Mouse (Mus musculus): Measurements from ENCODE around the gene Prkca.

The Prkca gene

DNA sequence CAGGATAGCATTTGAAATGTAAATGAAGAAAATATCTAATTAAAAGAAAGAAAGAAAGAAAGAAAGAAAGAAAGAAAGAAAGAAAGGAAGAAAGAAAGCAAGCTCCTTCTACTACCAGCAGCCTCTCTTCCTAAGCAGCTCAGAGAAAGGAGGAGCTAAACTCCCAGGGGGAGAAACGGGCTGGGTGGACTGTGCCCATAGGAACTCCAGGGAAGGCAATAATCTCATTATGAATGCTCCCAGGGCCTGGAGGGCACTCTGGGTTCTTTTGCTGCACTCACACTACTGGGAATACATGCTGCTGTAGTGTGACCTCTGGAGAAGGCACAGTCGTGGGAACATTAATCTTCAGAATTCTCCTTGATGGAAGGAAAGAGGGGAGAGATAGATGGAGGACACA is 107.5 kb downstream of the Prkca start:
- no peak for DNase-seq (ENCODE audit: low spot score in 2 of 2)

DNA sequence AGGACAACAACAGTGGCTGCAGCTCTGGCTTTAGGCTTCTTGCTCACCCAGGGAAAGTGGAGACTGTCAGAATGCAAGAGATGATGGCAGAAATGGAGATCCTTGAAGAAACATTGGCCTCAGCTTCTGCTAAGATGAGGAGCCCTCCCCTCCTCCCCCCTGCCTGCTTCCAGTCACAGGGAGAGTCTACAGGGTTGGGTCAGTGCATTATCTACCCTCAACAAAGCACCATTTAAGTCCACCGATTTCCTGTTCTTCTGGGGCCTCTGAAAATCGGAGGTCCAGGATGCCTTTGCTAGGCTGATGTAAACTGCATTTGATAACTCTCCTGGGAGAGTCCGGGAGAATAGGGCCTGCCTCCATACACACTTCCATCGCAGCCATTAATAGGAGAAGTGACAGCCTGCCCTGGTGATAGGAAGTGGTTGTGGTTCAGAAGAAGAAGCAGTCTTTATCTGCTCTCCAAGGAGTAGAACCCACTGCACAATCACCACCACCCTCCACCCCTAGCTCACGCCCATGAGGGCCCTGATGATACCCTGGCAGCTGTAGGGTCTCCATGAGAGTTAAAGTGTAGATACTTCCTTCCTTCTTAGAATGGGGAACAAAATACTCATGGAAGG is 108.5 kb downstream of the Prkca start:
- no peak for DNase-seq (ENCODE audit: low spot score in 2 of 2)

DNA sequence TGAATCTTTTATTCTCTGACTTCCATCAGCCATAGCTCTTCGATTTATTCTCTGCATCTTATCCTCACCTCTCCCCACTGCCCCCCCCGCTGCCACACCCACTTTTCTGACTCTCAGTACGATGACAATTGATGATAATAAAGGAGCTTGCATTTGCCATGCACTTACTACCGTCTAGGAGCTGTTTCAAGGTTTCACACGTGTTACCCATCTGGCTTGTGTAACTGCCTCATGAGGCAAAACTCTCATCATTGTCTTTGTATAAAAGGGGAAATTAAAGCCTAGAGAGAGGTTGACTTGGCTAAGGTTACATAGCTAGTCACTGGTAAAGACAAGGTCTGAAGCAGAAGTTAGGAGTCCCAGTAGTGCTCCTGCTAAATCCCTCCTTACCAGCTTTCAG is 110.7 kb downstream of the Prkca start:
- no peak for DNase-seq (ENCODE audit: low spot score in 2 of 2)

DNA sequence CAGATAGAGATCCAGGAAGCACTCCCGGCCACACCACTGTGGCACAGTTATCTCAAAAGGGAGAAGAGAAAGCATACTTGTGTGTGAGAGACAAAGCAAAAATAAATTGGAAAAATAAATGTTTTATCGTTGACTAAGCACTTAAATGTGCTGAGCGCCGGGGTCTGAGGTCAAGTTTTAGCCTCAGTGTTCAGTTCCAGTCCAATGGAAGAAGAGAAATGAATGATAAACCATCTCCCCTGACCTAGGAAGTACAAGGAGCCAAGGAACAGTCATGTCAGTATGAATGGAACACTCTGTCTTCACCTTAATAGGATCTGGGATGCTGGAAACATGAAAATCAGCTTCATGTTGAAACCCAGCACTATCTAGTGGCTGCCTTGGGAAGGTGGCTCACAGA is 113.6 kb downstream of the Prkca start:
- DNase-seq (ENCODE audit: low spot score in 2 of 2): no peak

DNA sequence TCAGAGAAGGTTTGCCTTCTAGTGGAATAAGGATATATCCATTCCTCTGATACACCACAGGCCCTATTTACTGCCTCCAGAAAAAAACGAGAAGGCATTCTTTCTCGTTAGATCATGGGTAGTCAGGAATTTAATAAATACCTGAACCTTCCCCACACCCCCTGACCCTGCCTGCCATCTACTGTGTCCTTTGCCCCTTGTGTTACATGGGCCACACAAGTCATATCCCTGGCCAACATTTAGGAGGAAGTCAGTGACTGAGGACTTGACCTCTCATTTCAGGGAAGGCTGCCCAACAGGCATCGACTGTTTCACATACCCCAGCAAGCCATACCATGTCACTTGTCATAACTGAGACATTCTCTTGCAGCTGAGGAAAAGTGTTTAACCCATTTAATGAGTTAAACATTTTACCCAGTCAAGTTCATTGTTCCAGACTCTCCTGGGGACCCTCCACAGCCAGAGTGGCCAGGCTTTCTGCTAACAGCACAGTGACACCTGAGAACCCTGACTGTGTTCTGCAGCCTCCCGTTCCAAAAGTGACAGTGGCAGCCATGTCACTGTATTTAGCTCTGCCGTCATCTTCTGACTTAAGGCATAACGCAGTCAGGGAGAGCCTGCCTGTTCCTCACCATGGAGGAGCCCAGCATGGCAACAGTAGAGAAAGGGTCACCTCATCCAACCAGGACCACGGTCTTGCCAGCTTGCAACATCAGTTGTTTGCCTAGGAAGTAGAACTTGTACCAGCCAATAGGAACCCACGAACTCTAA is 114.4 kb downstream of the Prkca start:
- DNase-seq (ENCODE audit: low spot score in 2 of 2): no peak

DNA sequence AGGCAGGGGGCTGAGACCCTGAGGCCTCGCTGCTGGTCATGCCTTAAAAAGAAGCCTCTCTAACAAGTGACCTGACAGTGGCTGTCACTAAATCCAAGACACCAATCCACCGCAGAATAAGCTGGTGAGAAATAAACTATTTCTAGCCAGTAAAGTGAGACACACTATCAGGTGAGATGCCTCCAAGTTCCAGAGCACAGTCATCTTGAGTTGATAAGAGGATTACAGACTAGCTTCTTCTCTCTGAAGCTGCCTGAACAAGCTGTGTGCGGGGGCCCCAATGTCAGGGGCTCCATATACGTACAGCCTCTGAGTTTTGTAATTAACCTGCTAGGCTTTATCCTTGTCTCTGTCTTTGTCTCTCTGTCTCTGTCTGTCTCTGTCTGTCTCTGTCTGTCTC is 115.2 kb downstream of the Prkca start:
- DNase-seq (ENCODE audit: low spot score in 2 of 2): no peak

DNA sequence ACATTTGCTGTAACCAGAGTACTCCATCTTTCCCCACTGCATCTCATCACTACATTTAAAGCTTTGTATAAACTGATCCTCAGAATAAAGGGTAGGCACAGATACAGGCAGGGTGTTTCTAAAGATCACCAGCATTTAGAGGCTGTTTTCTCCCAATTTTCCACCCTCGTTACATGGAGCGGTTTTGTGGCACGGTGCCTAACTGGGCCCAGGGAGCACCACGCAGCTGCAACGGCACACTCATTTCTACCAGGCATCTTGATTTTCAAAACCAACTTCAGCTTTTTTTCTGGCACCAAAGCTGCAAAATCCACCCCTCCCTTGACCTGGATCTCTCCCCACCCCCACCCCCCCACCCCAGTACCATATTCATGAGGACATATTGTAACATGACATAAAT is 117.5 kb downstream of the Prkca start:
- DNase-seq (ENCODE audit: low spot score in 2 of 2): peak in 1 of 2 experiments; percentile 47

DNA sequence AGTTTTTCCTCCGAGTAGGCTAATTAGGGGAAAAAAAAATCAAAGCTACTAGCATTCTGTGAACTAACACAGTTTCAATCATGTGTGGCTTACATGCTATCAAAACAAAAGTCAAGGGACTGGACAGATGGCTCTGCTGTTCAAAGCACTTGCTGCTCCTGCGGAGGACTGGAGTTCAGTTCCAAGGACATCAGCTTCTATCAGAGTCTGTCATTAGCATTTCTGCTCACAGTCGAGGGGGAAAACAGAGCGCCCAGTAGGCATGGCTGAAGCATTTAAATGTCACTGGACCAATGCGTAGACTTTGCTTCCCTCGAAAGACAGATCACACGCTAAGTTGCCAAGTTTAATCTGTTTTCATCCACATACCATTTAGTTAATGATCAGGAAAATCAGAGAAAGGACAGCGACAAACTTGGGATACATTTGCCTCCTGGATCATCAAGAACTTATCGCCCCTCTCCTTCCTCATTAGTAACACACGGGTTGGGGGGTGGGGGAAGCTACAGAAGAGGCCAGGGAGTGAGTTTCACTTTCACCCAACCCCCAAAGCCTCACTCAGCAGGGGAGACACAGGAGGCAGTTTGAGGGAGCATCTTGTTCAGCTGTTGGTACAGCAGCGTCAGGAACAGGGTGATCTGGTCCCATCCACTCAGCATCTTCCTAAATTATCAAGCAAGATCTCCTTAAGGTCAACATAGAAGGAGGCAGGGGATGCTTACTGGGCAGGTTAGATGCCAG is 119.3 kb downstream of the Prkca start:
- no peak for DNase-seq (ENCODE audit: low spot score in 2 of 2)

DNA sequence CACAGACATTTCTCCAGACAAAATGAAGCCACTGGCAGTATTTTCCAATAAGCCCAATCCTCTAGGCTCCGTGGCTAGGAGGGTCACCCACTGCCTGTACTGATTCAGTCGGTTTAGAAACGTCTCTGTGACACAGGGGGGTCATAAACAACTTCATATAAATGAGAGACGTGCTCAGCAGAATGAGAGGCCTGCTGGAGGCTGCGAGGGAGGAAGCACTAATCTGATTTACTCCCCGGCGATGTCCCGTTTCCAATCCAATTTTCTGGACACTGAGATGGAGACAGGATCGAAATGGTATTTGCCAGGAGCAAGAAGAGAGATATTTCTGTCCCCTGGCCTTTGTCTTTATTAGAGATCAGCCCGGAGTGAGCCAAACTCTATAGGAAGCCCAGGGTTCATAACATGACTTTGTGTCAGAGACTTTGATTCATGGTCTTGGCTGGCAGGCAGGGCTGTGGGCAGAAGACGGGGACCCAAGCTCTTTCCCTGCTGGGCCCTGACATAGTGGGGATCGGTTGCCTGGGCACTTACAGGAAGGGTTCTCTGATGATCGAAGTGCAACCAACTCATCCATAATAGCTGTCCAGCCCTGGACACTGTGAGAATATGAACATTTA is 120.0 kb downstream of the Prkca start:
- no peak for DNase-seq (ENCODE audit: low spot score in 2 of 2)

DNA sequence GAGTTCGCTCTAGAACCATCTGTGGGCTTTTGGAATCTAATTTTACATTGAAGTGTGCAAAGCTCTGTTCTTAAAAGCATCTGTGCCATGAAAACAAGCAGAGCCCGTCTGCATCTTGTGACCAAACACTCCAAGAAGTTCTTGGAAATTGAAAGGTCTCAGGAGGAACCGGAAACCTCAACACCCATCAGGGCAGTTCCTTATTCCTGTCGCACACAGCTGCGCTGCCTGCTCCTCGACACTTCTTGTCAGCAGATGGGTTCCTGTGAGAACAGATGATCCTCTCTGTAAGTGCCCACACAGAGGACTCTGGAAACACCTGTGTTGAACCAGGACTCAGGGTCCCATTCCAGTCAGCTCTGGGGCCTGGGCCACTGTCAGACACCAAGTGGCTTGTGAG is 120.6 kb downstream of the Prkca start:
- DNase-seq (ENCODE audit: low spot score in 2 of 2): peak; percentile 56 to 77

DNA sequence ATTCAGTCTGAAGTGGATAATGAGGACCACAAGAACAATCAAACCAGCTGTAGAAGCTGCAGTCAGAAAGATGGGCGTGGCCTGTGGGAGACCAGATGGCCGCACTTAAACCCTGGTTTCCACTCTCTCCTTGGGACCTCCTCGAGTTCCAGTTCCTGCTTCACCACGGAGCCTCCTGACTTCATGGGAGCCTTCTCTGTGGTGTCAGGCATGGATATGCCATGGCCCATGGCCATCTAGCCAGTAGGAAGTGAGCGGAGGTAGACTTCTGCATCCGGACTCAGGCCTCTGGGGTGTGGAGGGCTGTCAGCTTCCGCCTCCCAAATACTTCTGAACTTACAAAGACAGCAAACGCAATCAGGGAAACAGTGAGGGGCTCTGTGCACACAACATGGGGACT is 121.1 kb downstream of the Prkca start:
- DNase-seq (ENCODE audit: low spot score in 2 of 2): peak; percentile 49 to 72

DNA sequence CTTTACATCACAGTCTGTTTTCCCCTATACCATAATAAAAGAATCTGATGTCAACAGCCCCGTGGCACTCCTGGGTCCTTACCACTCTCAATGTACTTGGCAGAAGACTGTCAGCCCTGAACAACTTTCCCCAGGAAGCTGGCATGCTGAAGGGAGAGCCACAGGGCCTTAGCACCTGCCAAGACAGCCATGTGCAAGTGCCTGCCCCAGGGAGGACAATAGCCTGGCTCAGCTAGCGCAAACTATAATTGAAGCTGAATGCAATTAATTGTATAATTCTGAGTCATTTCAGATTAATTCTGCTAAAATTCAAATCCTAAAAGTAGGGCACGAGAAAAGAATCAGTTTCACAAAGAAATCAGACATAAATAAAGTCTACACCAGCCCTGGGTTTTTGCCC is 121.7 kb downstream of the Prkca start:
- no peak for DNase-seq (ENCODE audit: low spot score in 2 of 2)

DNA sequence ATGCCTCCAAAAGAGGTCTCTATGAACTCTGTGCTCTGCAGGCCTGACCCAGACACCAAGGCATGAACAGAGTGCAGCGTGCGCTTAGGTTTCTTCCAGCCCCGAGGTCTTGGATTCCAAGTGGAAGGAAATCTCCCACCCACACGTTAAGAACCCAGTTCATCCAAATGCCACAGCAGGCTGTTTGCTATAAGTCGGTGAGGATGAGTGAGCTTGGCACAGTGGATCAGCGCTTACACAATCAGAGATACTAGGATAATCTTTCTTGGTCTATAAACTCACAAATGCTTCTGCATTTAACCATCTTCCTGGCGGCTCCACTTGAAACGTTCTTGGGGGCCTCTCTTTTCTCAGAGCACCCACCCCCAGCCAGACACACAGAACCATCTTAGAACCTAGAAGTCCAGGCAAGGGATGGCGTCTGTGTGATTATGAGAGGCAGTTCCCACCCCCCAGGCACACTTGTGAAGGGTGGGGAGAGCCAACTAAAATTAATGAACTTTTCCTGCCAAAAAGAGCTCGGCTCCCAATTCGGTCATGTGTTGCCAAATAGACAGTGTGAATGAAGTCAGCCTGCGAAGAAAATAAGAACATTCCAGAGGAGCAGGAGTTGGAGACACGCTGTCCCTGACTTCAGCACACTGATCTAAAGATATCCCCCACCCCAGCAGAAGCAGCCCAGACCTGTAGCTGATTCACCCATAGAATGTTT is 122.4 kb downstream of the Prkca start:
- peak; percentile 65 to 73 for DNase-seq (ENCODE audit: low spot score in 2 of 2)

DNA sequence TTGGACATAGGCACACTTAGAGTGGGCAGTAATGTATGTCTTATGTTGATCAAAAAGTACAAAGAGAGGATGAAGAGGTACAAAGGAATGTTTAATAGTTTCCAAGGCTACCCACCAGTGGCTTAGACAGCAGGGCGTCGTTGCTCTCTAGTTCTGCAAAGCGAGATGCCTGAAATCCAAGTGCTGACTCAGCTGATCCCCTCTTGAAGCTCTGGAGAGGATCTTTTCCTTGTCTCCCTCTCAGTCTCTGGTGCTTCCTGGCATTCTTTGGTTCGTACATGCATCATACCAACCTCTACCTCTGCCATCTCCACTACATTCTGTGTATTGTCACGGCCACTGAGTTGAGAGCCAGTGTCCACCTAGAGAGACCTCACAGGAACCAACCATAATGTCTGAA is 123.1 kb downstream of the Prkca start:
- no peak for DNase-seq (ENCODE audit: low spot score in 2 of 2)

DNA sequence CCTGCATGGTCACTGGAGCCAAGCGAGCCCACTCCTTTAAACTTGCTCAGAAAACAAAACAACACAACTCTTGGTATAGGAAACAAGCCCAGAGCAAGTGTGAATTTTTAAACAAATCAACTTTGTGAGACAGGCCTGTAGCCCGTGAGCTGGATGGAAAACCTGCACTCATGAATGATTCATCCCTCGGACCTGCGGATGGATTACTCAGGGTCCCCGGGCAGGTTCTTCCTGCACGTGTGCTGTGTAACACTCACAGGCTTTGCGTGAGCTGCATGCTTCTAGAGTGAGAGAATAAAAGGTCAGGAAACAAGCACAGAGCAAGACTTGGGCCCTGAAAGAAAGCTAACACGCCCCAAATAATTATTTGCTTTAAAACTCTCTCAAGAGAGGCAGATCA is 126.7 kb downstream of the Prkca start:
- no peak for DNase-seq (ENCODE audit: low spot score in 2 of 2)

DNA sequence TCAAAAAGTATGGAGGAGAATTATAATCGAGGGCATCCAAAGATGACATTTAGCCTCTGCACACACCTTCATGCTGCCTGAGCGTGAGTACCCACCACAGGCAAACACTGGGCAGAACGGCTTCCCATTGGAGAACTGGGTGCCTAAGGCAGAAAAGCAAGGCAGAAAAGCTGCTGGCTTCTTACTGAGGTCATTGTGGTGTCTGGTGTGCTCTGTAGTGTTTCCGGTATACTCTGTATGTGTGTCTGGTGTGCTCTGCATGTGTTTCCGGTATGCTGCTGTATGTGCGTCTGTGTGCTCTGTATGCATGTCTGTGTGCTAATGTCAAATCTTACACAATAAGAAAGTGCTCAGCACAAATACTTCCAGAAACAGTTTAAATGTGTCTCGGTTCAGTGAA is 127.7 kb downstream of the Prkca start:
- DNase-seq (ENCODE audit: low spot score in 2 of 2): no peak

DNA sequence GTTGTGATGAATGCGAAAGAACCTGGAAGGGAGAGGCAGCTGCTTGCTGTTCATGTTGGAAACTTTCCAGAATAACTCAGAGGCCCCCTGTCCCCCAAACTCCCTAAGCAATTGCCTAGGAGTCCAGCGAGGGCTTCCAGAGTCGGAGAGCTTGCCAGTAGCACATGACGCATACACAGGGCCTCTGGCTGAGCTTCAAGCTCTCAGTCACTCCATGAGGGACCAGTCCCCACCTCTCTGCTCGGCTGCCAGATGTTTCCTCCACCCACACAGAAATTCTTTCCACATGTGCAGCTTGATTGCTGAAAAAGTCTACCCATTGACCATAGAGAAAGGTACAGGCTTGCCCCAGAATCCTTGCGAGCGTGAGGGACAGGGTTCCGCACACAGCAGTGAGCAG is 128.3 kb downstream of the Prkca start:
- no peak for DNase-seq (ENCODE audit: low spot score in 2 of 2)

DNA sequence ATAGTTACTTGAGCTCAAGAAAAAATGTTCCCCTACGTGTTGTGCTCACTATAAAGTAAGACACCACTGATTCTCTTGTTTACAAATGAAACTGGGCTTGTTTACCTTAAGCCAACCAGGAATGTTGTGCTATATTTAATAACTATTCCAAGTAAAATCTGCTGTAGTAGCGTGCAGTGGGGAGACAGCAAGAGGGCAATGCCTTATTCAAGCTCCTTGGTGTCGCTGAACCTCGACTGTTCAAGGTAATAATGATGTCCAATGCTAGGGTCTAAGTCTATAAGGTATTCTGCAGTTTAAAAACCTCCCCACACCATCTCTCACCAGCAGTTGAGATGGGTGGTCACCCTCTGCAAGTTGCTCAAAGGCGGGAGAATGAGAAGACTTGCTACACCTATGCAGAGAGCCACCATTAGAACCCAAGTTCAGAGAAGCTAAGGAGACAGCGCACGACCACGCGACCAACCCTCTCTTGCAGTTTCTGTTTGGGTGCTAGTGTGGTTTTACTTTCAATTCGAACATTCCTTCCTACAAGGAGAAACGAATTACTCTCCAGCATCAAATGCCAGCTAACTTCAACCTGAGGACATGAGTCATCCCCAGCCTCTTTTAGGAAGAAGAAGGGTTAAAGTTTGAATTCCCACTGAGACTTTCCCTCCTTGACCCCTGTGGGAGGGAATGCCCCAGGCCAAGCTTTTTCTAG is 129.1 kb downstream of the Prkca start:
- DNase-seq (ENCODE audit: low spot score in 2 of 2): no peak

DNA sequence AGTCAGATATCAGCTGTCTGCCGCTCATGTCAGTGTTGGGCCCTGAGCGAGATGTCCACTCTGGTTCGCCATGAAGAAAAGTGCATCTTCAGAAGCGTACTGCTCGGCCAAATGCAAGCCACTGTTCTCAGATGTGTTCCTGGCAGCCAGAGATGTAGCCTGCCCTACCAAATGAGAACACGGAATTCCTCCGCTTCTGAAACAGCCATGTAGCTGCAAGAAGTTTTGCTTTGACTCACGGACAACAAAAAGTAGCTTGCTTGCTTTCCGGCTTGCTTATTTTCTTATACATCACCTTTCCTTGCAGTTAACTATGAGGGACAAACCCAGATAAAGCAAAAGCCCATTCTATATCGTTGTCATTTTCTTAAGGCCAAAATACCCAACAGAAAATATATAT is 129.9 kb downstream of the Prkca start:
- DNase-seq (ENCODE audit: low spot score in 2 of 2): no peak

DNA sequence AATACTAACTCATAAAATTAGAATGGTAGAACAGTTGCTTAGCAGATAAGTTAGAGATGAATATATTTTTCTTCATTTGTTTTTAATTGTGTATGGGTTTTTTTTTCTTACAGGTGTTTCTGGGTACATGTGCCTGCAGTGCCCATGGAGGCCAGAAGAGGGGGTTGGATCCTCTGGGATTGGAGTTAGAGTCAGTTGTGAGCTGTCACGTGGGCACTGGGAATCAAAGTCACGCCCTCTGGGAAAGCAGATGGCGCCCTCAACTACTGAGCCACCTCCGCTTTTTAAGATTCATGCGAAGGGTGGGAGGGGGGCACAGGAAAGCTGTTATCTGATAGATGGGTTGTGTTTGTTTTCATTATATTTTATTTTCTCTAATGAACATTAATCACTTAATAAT is 131.1 kb downstream of the Prkca start:
- DNase-seq (ENCODE audit: low spot score in 2 of 2): no peak

DNA sequence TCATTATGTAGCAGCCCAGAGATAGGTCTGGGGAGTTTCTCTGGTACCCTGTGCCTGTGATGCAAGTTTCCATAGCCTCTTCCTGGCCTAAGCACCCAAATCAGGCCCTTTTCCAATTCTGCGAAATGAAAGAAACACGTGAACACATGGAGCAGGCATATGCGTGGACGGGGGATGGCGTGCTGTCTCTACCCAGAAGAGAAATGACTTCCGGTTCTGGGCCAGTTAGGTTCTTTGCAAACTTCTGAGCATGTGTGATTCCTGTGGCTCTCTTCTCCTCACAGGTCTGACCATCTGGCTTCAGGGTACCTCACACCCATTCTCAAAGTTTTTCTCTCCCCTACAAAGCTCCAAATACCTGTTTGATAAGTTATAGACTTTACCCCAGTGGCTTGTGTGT is 131.7 kb downstream of the Prkca start:
- no peak for DNase-seq (ENCODE audit: low spot score in 2 of 2)
